Mouse (Mus musculus): Measurements from ENCODE around the gene Hadhb. TPM values are rescaled to one million over a fixed set of nuclear protein-coding genes. Genes with fewer than 3 reads are reported as not detected.

Hadhb gene
- polyA plus RNA-seq, 1 experiment from 2014 or later = 93.0 TPM

- 0 out of 2 replicates have a peak, but pooled peaks cover 4% of the 10 kb centered on the region for H3K36me3 ChIP-seq
- H3K4me3 ChIP-seq = no peak overlapping the region
- WGBS = 88% methylated on average over 6 of the region's 6 CpGs
- H3K27me3 ChIP-seq (ENCODE audit: insufficient read depth, poor library complexity, severe bottlenecking) = no peaks in the 10 kb centered on the region
- no peak overlapping the region for H3K27ac ChIP-seq
- no peaks in the 10 kb centered on the region for H3K9me3 ChIP-seq
- H3K4me1 ChIP-seq (replicated peaks) = no peaks in the 10 kb centered on the region
- DNase-seq (ENCODE audit: low spot score) = no peak
Observed at GRCm38 (mm10) chr5:30162339-30162738, 7.3 kb downstream of the Hadhb start.

GRCm38 (mm10) chr5:30165234-30165946 is 10.3 kb downstream of the Hadhb start:
- Histone ChIP-seq H3K9me3 (no peaks in the 10 kb centered on the region), H3K4me1 (replicated peaks) (no peaks in the 10 kb centered on the region), H3K36me3 (peaks cover 23% of the 10 kb centered on the region), H3K4me3 (no peak overlapping the region), H3K27me3 (ENCODE audit: insufficient read depth, poor library complexity, severe bottlenecking) (no peaks in the 10 kb centered on the region), H3K27ac (no peak overlapping the region)
- no peak for DNase-seq (ENCODE audit: low spot score)
- WGBS = 95% methylated on average over 5 of the region's 5 CpGs

- Histone ChIP-seq H3K27me3 (ENCODE audit: insufficient read depth, poor library complexity, severe bottlenecking) (no peaks in the 10 kb centered on the region), H3K4me3 (no peak overlapping the region), H3K4me1 (replicated peaks) (peaks cover 13% of the 10 kb centered on the region), H3K27ac (no peak overlapping the region), H3K36me3 (peaks cover 46% of the 10 kb centered on the region), H3K9me3 (no peaks in the 10 kb centered on the region)
- DNase-seq (ENCODE audit: low spot score) = no peak
- 94% methylated on average over 5 of the region's 5 CpGs for WGBS
Observed at GRCm38 (mm10) chr5:30170303-30170940, 15.4 kb downstream of the Hadhb start.

- Histone ChIP-seq H3K4me3 (no peak overlapping the region), H3K36me3 (peaks cover 63% of the 10 kb centered on the region), H3K27ac (no peak overlapping the region), H3K4me1 (replicated peaks) (peaks cover 13% of the 10 kb centered on the region), H3K9me3 (no peaks in the 10 kb centered on the region), H3K27me3 (ENCODE audit: insufficient read depth, poor library complexity, severe bottlenecking) (no peaks in the 10 kb centered on the region)
- DNase-seq (ENCODE audit: low spot score) = peak; percentile 49
Observed at GRCm38 (mm10) chr5:30172115-30172514, 17.1 kb downstream of the Hadhb start.

GRCm38 (mm10) chr5:30172931-30173692 is 18.1 kb downstream of the Hadhb start:
- no peak for DNase-seq (ENCODE audit: low spot score)
- Histone ChIP-seq H3K4me1 (replicated peaks) (peaks cover 13% of the 10 kb centered on the region), H3K36me3 (peaks cover 71% of the 10 kb centered on the region), H3K9me3 (no peaks in the 10 kb centered on the region), H3K27ac (no peak overlapping the region), H3K4me3 (no peak overlapping the region), H3K27me3 (ENCODE audit: insufficient read depth, poor library complexity, severe bottlenecking) (no peaks in the 10 kb centered on the region)
- 41% methylated on average over 20 of the region's 20 CpGs for WGBS

GRCm38 (mm10) chr5:30175811-30176210 is 20.8 kb downstream of the Hadhb start:
- Histone ChIP-seq H3K4me1 (replicated peaks) (peaks cover 13% of the 10 kb centered on the region), H3K9me3 (no peaks in the 10 kb centered on the region), H3K4me3 (no peak overlapping the region), H3K27me3 (ENCODE audit: insufficient read depth, poor library complexity, severe bottlenecking) (no peaks in the 10 kb centered on the region), H3K27ac (no peak overlapping the region), H3K36me3 (peaks cover 75% of the 10 kb centered on the region)
- WGBS = 64% methylated on average over 4 of the region's 4 CpGs
- no peak for DNase-seq (ENCODE audit: low spot score)

GRCm38 (mm10) chr5:30187687-30188485 is 32.8 kb downstream of the Hadhb start:
- H3K27ac ChIP-seq = no peak overlapping the region
- no peaks in the 10 kb centered on the region for H3K9me3 ChIP-seq
- WGBS = 93% methylated on average over 12 of the region's 12 CpGs
- H3K27me3 ChIP-seq (ENCODE audit: insufficient read depth, poor library complexity, severe bottlenecking) = no peaks in the 10 kb centered on the region
- DNase-seq (ENCODE audit: low spot score) = no peak
- peaks cover 47% of the 10 kb centered on the region for H3K36me3 ChIP-seq
- H3K4me3 ChIP-seq = no peak overlapping the region
- H3K4me1 ChIP-seq (replicated peaks) = no peaks in the 10 kb centered on the region

- no peak overlapping the region for H3K4me3 ChIP-seq
- H3K27ac ChIP-seq = no peak overlapping the region
- no peaks in the 10 kb centered on the region for H3K4me1 ChIP-seq (replicated peaks)
- H3K9me3 ChIP-seq = no peaks in the 10 kb centered on the region
- WGBS = 85% methylated on average over 1 of the region's 1 CpGs
- DNase-seq (ENCODE audit: low spot score) = no peak
- H3K36me3 ChIP-seq = peaks cover 16% of the 10 kb centered on the region
- H3K27me3 ChIP-seq (ENCODE audit: insufficient read depth, poor library complexity, severe bottlenecking) = no peaks in the 10 kb centered on the region
Observed at GRCm38 (mm10) chr5:30192452-30192851, 37.4 kb downstream of the Hadhb start.

- Histone ChIP-seq H3K4me1 (replicated peaks) (no peaks in the 10 kb centered on the region), H3K9me3 (no peaks in the 10 kb centered on the region), H3K27me3 (ENCODE audit: insufficient read depth, poor library complexity, severe bottlenecking) (no peaks in the 10 kb centered on the region), H3K4me3 (no peak overlapping the region), H3K27ac (no peak overlapping the region), H3K36me3 (no peaks in the 10 kb centered on the region)
- DNase-seq (ENCODE audit: low spot score) = no peak
- WGBS = 93% methylated on average over 5 of the region's 5 CpGs
Observed at GRCm38 (mm10) chr5:30195340-30195739, 40.3 kb downstream of the Hadhb start.

- Histone ChIP-seq H3K9me3 (no peaks in the 10 kb centered on the region), H3K27ac (no peak overlapping the region), H3K4me1 (replicated peaks) (no peaks in the 10 kb centered on the region), H3K36me3 (no peaks in the 10 kb centered on the region), H3K4me3 (no peak overlapping the region), H3K27me3 (ENCODE audit: insufficient read depth, poor library complexity, severe bottlenecking) (no peaks in the 10 kb centered on the region)
- 77% methylated on average over 7 of the region's 7 CpGs for WGBS
- DNase-seq (ENCODE audit: low spot score) = no peak
Observed at GRCm38 (mm10) chr5:30198257-30198656, 43.2 kb downstream of the Hadhb start.

- Histone ChIP-seq H3K27ac (no peak overlapping the region), H3K9me3 (no peaks in the 10 kb centered on the region), H3K4me1 (replicated peaks) (peaks cover 5% of the 10 kb centered on the region; the same call in 1 of the 2 replicates), H3K36me3 (no peaks in the 10 kb centered on the region), H3K4me3 (no peak overlapping the region), H3K27me3 (ENCODE audit: insufficient read depth, poor library complexity, severe bottlenecking) (no peaks in the 10 kb centered on the region)
- DNase-seq (ENCODE audit: low spot score) = peak; percentile 23
- WGBS = 50% methylated on average over 5 of the region's 5 CpGs
Observed at GRCm38 (mm10) chr5:30201521-30201920, 46.5 kb downstream of the Hadhb start.

- Histone ChIP-seq H3K27ac (no peak overlapping the region), H3K9me3 (no peaks in the 10 kb centered on the region), H3K4me3 (no peak overlapping the region), H3K27me3 (ENCODE audit: insufficient read depth, poor library complexity, severe bottlenecking) (no peaks in the 10 kb centered on the region), H3K36me3 (no peaks in the 10 kb centered on the region), H3K4me1 (replicated peaks) (peaks cover 5% of the 10 kb centered on the region; the same call in 1 of the 2 replicates)
- WGBS = 89% methylated on average over 7 of the region's 7 CpGs
- no peak for DNase-seq (ENCODE audit: low spot score)
Observed at GRCm38 (mm10) chr5:30202221-30202620, 47.2 kb downstream of the Hadhb start.
